Mouse (Mus musculus) forebrain, embryonic 16.5 days (tissue): ENCODE measurements around the gene Tmem212. TPM values are rescaled to one million over a fixed set of nuclear protein-coding genes. Genes with fewer than 3 reads are reported as not detected.
A peak's percentile ranks its signal among the peaks of the same experiment; 100 is the strongest.
"Not testable (repeated sequence)": the region's sequence is repeated elsewhere in the genome, so short reads cannot be mapped to it uniquely, and the experiment has no call there.

Experiments
- ATAC-seq: fragments of 200-750 bp; cut with Nextera tagmentation; 2 replicates; pipeline ENCODE4 v1.8.0; 2017; ENCODE audit warnings: mild to moderate bottlenecking, moderate library complexity
- H3K27ac ChIP-seq: fragments of 300-500 bp; sonication (generic); 2 replicates; pipeline ENCODE4 v1.5.1; 2014; ENCODE audit warnings: low read length, control low read depth
- H3K27me3 ChIP-seq: fragments of 300-500 bp; sonication (generic); replicated peaks from 2 replicates; pipeline ENCODE4 v1.6.1; 2014; ENCODE audit warnings: low read length; ENCODE audit not compliant: control insufficient read depth, insufficient read depth
- H3K36me3 ChIP-seq: fragments of 300-500 bp; sonication (generic); 2 replicates; pipeline ENCODE4 v1.6.1; 2014; ENCODE audit not compliant: control insufficient read depth, insufficient read depth
- H3K4me1 ChIP-seq: fragments of 300-500 bp; sonication (generic); replicated peaks from 2 replicates; pipeline ENCODE4 v1.6.1; 2014; ENCODE audit warnings: low read length; ENCODE audit not compliant: control insufficient read depth, insufficient read depth
- H3K4me2 ChIP-seq: fragments of 300-500 bp; sonication (generic); 2 replicates; pipeline ENCODE4 v1.6.1; 2014; ENCODE audit warnings: mild to moderate bottlenecking, low read length, control low read depth
- H3K4me3 ChIP-seq: fragments of 300-500 bp; sonication (generic); replicated peaks from 2 replicates; pipeline ENCODE4 v1.5.1; 2014; ENCODE audit warnings: mild to moderate bottlenecking, low read length, control low read depth
- H3K9ac ChIP-seq: fragments of 300-500 bp; sonication (generic); replicated peaks from 2 replicates; pipeline ENCODE4 v1.6.1; 2014; ENCODE audit warnings: low read depth, low read length, control low read depth
- H3K9me3 ChIP-seq: fragments of 300-500 bp; sonication (generic); 2 replicates; pipeline ENCODE4 v1.6.1; 2016; ENCODE audit warnings: low read length; ENCODE audit not compliant: control insufficient read depth
- WGBS: fragments of 180-500 bp; shearing (Covaris S2); extraction: QIAGEN DNeasy Blood & Tissue Kit; methylation state at CpG from one replicate; pipeline ENCODE4 v1.1.7; 2014; 5-methylcytosine and 5-hydroxymethylcytosine counted together
- polyA plus RNA-seq: library from polyadenylated mRNA; unstranded; fragments of >200 nt; fragmentation: Nextera tagmentation; extraction: Ambion mirVana; gene quantifications from 2 replicates; pipeline ENCODE4 v1.2.1, GENCODE M21; 2015

Gene Tmem212
- polyA plus RNA-seq: 0.48 TPM in 1 of 2 replicates, not detected in the other

GRCm38 (mm10) chr3:27896318-27896892 lies at the start of gene Tmem212:
Gene Tmem212 (minus strand): TSS chr3:27896368.
- no peaks in the 10 kb centered on the region for H3K36me3 ChIP-seq
- H3K9me3 ChIP-seq: no peaks in the 10 kb centered on the region
- ATAC-seq: no peak
- no peaks in the 10 kb centered on the region for H3K4me1 ChIP-seq
- no peak within 1 kb of the TSS for H3K4me3 ChIP-seq
- no peak within 1 kb of the TSS for H3K27ac ChIP-seq
- no peak within 1 kb of the TSS for H3K4me2 ChIP-seq
- H3K9ac ChIP-seq: no peak within 1 kb of the TSS
- no peaks in the 10 kb centered on the region for H3K27me3 ChIP-seq
- 52% methylated on average over 8 of the region's 8 CpGs for WGBS

- H3K4me1 ChIP-seq, ATAC-seq, H3K9me3 ChIP-seq, H3K27ac ChIP-seq, H3K9ac ChIP-seq, H3K4me2 ChIP-seq, H3K36me3 ChIP-seq, H3K4me3 ChIP-seq, H3K27me3 ChIP-seq: not testable (repeated sequence)
- WGBS: 77% methylated on average over 2 of the region's 2 CpGs
Measured at GRCm38 (mm10) chr3:27945397-27945796, 49.2 kb upstream of the Tmem212 start.

- H3K4me2 ChIP-seq: no peak overlapping the region
- H3K27me3 ChIP-seq: no peaks in the 10 kb centered on the region
- no peak overlapping the region for H3K9ac ChIP-seq
- no peak overlapping the region for H3K4me3 ChIP-seq
- WGBS: 87% methylated on average over 7 of the region's 7 CpGs
- no peak for ATAC-seq
- H3K4me1 ChIP-seq: peaks cover 10% of the 10 kb centered on the region
- H3K27ac ChIP-seq: no peak overlapping the region
- H3K36me3 ChIP-seq: no peaks in the 10 kb centered on the region
- no peaks in the 10 kb centered on the region for H3K9me3 ChIP-seq
Measured at GRCm38 (mm10) chr3:27942991-27943390, 46.8 kb upstream of the Tmem212 start.

- Histone ChIP-seq H3K4me2 (no peak overlapping the region), H3K4me1 (peaks cover 10% of the 10 kb centered on the region), H3K4me3 (no peak overlapping the region), H3K27me3 (no peaks in the 10 kb centered on the region), H3K36me3 (no peaks in the 10 kb centered on the region), H3K9me3 (no peaks in the 10 kb centered on the region), H3K9ac (no peak overlapping the region), H3K27ac (no peak overlapping the region)
- ATAC-seq: no peak
- 96% methylated on average over 3 of the region's 3 CpGs for WGBS
Measured at GRCm38 (mm10) chr3:27941634-27942033, 45.5 kb upstream of the Tmem212 start.

- peak; percentile 78 for ATAC-seq
- Histone ChIP-seq H3K9me3 (no peaks in the 10 kb centered on the region), H3K27ac (no peak within 1 kb of the TSS), H3K9ac (peak within 1 kb of the TSS; percentile 57), H3K4me3 (peak within 1 kb of the TSS; percentile 53), H3K36me3 (no peaks in the 10 kb centered on the region), H3K4me2 (peak within 1 kb of the TSS; percentile 99), H3K27me3 (no peaks in the 10 kb centered on the region), H3K4me1 (peaks cover 10% of the 10 kb centered on the region)
- under 1% methylated on average over 67 of the region's 68 CpGs for WGBS
Measured at GRCm38 (mm10) chr3:27938381-27939323, 42.5 kb upstream of the Tmem212 start, which contains the start of gene Pld1. Gene Pld1 (plus strand): TSS chr3:27938695.

GRCm38 (mm10) chr3:27937144-27938110 lies 41.3 kb upstream of the Tmem212 start:
- no peak overlapping the region for H3K9ac ChIP-seq
- no peak overlapping the region for H3K4me2 ChIP-seq
- 81% methylated on average over 13 of the region's 13 CpGs for WGBS
- H3K4me3 ChIP-seq: no peak overlapping the region
- no peak overlapping the region for H3K27ac ChIP-seq
- H3K9me3 ChIP-seq: no peaks in the 10 kb centered on the region
- no peaks in the 10 kb centered on the region for H3K36me3 ChIP-seq
- no peak for ATAC-seq
- no peaks in the 10 kb centered on the region for H3K27me3 ChIP-seq
- H3K4me1 ChIP-seq: peaks cover 10% of the 10 kb centered on the region

GRCm38 (mm10) chr3:27936731-27937130 lies 40.6 kb upstream of the Tmem212 start:
- Histone ChIP-seq H3K9me3 (no peaks in the 10 kb centered on the region), H3K27me3 (no peaks in the 10 kb centered on the region), H3K27ac (no peak overlapping the region), H3K36me3 (no peaks in the 10 kb centered on the region), H3K4me2 (no peak overlapping the region), H3K4me1 (peaks cover 10% of the 10 kb centered on the region), H3K4me3 (no peak overlapping the region), H3K9ac (no peak overlapping the region)
- WGBS: 77% methylated on average over 5 of the region's 5 CpGs
- no peak for ATAC-seq

- Histone ChIP-seq H3K9me3 (no peaks in the 10 kb centered on the region), H3K36me3 (no peaks in the 10 kb centered on the region), H3K9ac (no peak overlapping the region), H3K4me3 (no peak overlapping the region), H3K4me2 (no peak overlapping the region), H3K4me1 (peaks cover 10% of the 10 kb centered on the region), H3K27ac (no peak overlapping the region), H3K27me3 (no peaks in the 10 kb centered on the region)
- no peak for ATAC-seq
- 53% methylated on average over 3 of the region's 3 CpGs for WGBS
Measured at GRCm38 (mm10) chr3:27935644-27936043, 39.5 kb upstream of the Tmem212 start.

- Histone ChIP-seq H3K27me3 (no peaks in the 10 kb centered on the region), H3K27ac (no peak overlapping the region), H3K36me3 (no peaks in the 10 kb centered on the region), H3K4me2 (no peak overlapping the region), H3K9me3 (no peaks in the 10 kb centered on the region), H3K4me3 (no peak overlapping the region), H3K9ac (no peak overlapping the region), H3K4me1 (no peaks in the 10 kb centered on the region)
- no peak for ATAC-seq
- WGBS: 90% methylated on average over 5 of the region's 5 CpGs
Measured at GRCm38 (mm10) chr3:27932391-27932790, 36.2 kb upstream of the Tmem212 start.
